8 mouse cellular contexts compared by ENCODE assay signal in genomic region chr2:120608830-120609723, GRCm38 (mm10). TPM values are rescaled to one million over a fixed set of nuclear protein-coding genes. Genes with fewer than 3 reads are reported as not detected.
DNase-seq lines count a peak whose midpoint lies in the region; ATAC-seq and TF ChIP-seq lines count a peak whose summit lies in the region.

TSS of gene Haus2 (plus strand) at chr2:120609383.
TSS of gene Lrrc57 (minus strand) at chr2:120609520.

- peak within 1 kb of the TSS; percentile 87 for H3K27ac ChIP-seq in cortical plate, adult 2 months (ENCODE audit: insufficient read depth, low read length)

- H3K4me1 ChIP-seq in cortical plate, adult 2 months (ENCODE audit: control insufficient read depth, insufficient read depth, low read length) = peaks cover 7% of the 10 kb centered on the region; the same call in 1 of the 2 replicates

- TF ChIP-seq CTCF in cortical plate, adult 2 months (IDR thresholded peaks at IDR 0.05; ENCODE audit: extremely low read depth, insufficient read depth, low read length) = no peak

- DNase-seq in gastrocnemius, postnatal 10 days = peak; percentile 92
- peak; percentile 91 to 96 for DNase-seq in left cerebral cortex, postnatal 10 days (ENCODE audit: extremely low spot score in 1 of 2, low spot score in 2 of 2)
- peak; percentile 92 for DNase-seq in right cerebral cortex, postnatal 25 days
- DNase-seq in urinary bladder, postnatal 4 days (ENCODE audit: low spot score in 2 of 2) = peak; percentile 86 to 94

- TF ChIP-seq POLR2A in cortical plate, adult 2 months (IDR thresholded peaks at IDR 0.05; ENCODE audit: extremely low read depth, insufficient read depth, low read length) = peak; percentile 88

- ATAC-seq in activated CD4-positive, CD25-positive, alpha-beta regulatory T cell, adult 4 months = peak; percentile 90
- ATAC-seq in inflammation-experienced regulatory T-cells, adult 6 months = peak; percentile 95
- peak; percentile 93 for ATAC-seq in megakaryocyte-erythroid progenitor cell, adult 5-6 weeks (replicated peaks; ENCODE audit: low FRiP score, low TSS enrichment, poor library complexity, severe bottlenecking)

- intact Hi-C loops in left cerebral cortex, postnatal 10 days (cut with DNase I) = no loop called here

- H3K4me3 ChIP-seq in cortical plate, adult 2 months (ENCODE audit: insufficient read depth, low read length) = peak within 1 kb of the TSS; percentile 99

RNA-seq across cellular contexts. Expression of gene Haus2, which starts in this region (rescaled TPM):
- polyA plus RNA-seq in activated CD4-positive, CD25-positive, alpha-beta regulatory T cell, adult 4 months (2017; shearing (Covaris generic)) = 10 to 100 TPM; 18.1 to 19.6 TPM
- polyA plus RNA-seq in cortical plate, adult 2 months (2012; rRNA removed) = 17.4 TPM in 2 replicates
- total RNA-seq in gastrocnemius, postnatal 10 days (2021) = 1 to 10 TPM; 8.2 TPM
- polyA plus RNA-seq in inflammation-experienced regulatory T-cells, adult 6 months (2017; shearing (Covaris generic)) = 10 to 100 TPM; 15.6 to 19.5 (median 18.0) TPM
- 10 to 100 TPM; 16.7 to 17.2 TPM for total RNA-seq in left cerebral cortex, postnatal 10 days (2021)
- 19.9 and 27.4 TPM in 2 replicates for total RNA-seq in megakaryocyte-erythroid progenitor cell, adult 5-6 weeks (2014; fragmentation: Nextera tagmentation)
- total RNA-seq in megakaryocyte-erythroid progenitor cell, adult 5-6 weeks (2017) = 15.4 and 22.6 TPM in 2 replicates

RNA-seq across cellular contexts. Expression of gene Lrrc57, which starts in this region (rescaled TPM):
- polyA plus RNA-seq in activated CD4-positive, CD25-positive, alpha-beta regulatory T cell, adult 4 months (2017; shearing (Covaris generic)) = 10 to 100 TPM; 30.7 to 32.2 TPM
- polyA plus RNA-seq in cortical plate, adult 2 months (2012; rRNA removed) = 44.1 and 46.4 TPM in 2 replicates
- 10 to 100 TPM; 11.5 to 12.0 TPM for total RNA-seq in gastrocnemius, postnatal 10 days (2021)
- 10 to 100 TPM; 30.6 to 33.5 (median 33.4) TPM for polyA plus RNA-seq in inflammation-experienced regulatory T-cells, adult 6 months (2017; shearing (Covaris generic))
- total RNA-seq in left cerebral cortex, postnatal 10 days (2021) = 10 to 100 TPM; 21.1 to 26.5 TPM
- 8.1 and 13.7 TPM in 2 replicates for total RNA-seq in megakaryocyte-erythroid progenitor cell, adult 5-6 weeks (2014; fragmentation: Nextera tagmentation)
- 14.1 and 27.4 TPM in 2 replicates for total RNA-seq in megakaryocyte-erythroid progenitor cell, adult 5-6 weeks (2017)

Comparison
In these comparisons a context has a peak if more than half of its experiments do, and no peak if none do; other contexts are left out.
1. Peak in every context shown above with its lines: DNase-seq, ATAC-seq, H3K4me3 ChIP-seq and H3K27ac ChIP-seq.